Mouse (Mus musculus) kidney, adult 18-20 months (tissue): ENCODE results near the gene Brap.
A peak's percentile ranks its signal among the peaks of the same experiment; 100 is the strongest.
"Not testable (repeated sequence)": the region's sequence is repeated elsewhere in the genome, so short reads cannot be mapped to it uniquely, and the experiment has no call there.

Experiments
- DNase-seq: peaks from one replicate; pipeline ENCODE4 v3.0.0; 2021

The Brap gene

DNA sequence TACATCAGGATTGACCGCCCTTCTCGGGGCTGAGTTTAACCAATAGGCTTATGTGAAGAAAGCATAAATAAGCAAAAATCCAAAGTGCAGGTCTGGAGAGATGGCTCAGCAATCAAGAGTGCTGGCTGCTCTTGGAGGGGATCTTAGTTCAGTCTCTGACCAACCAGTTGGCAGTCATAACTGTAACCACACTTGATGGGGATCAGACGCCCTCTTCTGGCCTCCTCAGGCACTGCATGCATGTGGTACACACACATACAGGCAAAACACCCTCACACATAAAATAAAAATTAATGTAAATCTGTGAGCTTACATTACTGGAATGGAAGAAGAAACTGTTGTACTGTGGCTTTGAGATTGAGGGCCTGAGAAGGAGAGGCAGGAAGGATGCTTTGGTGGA is 10.0 kb downstream of the Brap start:
- peak; percentile 51 for DNase-seq

- no peak for DNase-seq
These were observed 21.9 kb downstream of the Brap start for GRCm38 (mm10) chr5:121682250-121682649.

- DNase-seq, result no peak
These were observed 25.1 kb downstream of the Brap start for GRCm38 (mm10) chr5:121685495-121685894.

DNA sequence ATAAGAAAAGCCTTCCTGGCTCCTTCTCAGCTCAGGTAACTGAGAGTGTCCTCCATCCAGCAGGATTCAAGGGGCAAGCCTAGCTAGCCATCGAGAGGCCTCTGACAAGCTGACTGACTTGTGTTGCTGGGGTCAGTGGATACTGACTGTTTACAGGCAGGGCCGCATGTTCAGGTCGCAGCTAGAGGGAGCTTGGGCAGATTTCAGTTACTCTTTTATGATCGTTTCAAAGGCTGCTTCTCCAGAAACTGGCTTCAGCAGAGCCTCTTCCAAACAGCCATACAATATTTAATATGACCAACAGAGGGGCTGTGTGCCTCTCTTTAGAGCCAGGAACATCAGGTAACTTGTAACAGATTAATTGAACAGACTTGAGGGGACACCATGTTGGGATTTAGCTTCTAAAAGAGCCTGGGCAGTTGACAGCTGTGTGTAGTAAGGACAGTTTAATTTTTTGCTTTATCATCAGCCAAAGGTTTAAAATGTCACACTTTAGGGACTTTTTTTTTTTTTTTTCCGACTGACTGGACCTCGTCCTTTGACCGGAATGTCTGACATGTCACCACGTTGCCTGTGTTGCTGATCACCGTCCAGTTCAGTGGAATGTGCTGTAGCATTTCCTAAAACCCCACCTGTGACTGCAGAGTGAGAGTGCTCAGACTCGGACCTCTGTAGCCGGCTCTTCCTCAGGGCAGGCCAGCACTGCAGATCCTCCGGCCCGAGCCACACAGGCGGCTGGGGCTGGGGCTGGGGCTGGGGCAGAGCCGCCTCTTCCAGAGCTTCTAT is 25.9 kb downstream of the Brap start:
- DNase-seq, result no peak

GRCm38 (mm10) chr5:121690482-121691211 is 30.3 kb downstream of the Brap start:
- DNase-seq, result peak; percentile 76

GRCm38 (mm10) chr5:121691436-121691835 is 31.1 kb downstream of the Brap start:
- DNase-seq, result not testable (repeated sequence)

DNA sequence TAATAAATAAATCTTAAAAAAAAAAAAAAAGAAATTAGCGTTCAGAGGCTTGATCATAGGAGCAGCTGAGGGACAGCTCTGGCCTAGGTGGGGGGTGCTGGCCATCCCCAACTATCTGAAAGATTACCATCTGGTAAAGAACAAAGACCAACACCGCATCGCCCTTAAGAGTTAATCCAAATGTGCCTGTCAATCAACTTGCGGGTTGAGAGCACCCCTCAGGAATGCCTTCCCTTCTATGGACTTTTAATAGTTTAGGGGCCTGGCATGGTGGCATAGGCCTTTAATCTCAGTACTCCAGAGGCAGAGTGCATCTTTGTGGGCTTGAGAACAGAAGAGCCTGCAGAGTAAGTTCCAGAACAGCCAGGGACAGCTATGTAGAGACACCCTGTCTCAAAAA is 32.5 kb downstream of the Brap start:
- no peak for DNase-seq

- no peak for DNase-seq
These were observed 36.4 kb downstream of the Brap start for GRCm38 (mm10) chr5:121696761-121697160.

- DNase-seq, result no peak
These were observed 39.5 kb downstream of the Brap start for GRCm38 (mm10) chr5:121699891-121700290.

DNA sequence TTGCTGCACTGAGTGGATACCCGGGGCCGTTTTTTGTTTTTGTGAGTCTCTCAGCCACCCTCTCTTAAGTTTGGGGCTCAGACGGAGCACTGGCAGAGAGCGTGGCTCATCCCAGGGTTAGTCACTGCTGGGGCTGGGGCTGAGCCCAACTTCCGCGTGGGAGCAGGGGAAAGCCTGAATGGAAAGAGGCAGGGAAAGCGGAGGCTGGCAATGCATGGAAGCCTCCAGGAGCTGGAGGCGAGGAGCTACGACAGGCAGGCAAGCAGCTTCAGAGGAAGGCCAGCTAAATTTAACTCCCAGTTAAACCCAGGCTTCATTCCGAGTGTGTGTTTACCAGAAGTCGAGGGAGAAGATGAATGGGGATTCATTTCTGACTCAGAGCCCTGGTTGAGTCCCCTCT is 40.1 kb downstream of the Brap start:
- DNase-seq, result no peak

GRCm38 (mm10) chr5:121701111-121701769 is 40.9 kb downstream of the Brap start:
- DNase-seq, result no peak

DNA sequence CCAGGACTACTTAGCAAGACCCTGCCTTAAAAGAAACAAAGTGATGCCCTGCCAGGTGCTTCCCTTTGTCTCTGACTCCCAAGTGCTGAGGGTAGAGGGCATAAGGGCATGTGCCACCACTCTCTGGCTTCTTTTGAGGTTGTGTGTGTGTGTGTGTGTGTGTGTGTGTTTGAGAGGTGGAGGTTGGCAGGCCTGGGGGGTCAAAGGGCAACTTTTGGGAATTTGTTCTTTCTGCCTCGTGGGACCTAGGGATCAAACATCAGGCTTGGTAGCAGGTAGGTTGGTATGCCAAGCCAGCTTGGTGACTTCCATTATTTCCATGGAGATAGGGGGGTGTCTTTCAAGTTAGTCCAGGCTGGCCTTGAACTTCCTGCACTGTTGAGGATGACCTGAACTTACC is 43.0 kb downstream of the Brap start:
- DNase-seq, result peak; percentile 42

DNA sequence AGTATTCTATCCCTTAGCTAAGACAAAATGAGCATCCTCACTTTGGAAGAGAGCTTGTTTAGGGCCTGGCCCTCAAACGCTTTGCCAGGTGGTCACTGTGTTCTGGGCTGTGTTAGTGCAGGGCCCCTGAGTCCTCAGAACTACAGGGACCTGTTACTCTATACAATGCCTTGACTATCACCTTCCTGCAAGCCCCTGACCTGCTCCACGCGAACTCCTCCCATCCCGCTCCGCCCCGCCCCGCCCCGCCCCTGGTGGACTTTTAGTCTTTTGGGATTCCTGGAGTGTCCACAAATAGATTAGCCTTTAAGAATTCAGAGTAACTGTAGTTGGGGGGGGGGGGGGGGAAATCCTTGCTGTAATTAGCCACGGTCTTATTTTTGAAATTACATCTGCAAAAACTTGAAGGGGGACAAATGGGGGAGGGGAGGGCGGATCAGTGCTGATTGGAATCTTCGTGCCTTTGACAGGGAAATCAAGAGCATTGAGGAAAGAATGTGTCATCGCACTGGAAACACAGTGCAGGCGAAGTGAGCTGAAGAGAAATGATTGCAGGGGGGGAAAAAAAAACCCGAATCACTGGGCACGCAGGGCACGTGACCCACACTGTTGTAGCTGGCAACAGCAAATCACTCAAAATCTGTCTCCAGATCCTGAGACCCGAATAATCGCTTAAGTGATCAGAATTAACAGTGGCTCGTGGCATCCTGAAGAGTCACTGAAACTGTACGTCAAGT is 44.3 kb downstream of the Brap start:
- DNase-seq, result peak; percentile 45

DNA sequence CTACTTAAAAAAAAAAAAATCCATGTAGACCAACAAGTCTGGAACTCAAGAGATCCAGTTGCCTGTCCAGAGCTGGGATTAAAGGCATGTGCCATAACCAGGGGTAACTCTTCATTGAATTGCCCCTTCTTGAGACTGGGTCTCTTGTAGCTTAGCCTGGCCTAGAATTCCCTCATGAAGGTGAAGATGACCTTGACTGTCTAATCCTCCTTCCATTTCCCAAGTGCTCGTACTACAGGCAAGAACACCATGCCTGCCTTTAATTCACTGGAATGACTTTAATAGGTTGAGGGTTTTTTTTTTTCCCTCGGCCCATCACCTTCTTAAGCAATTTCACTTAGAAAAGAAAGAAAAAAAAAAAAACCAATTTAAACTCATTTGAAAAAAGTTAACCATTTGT is 50.0 kb downstream of the Brap start:
- peak; percentile 34 for DNase-seq

DNA sequence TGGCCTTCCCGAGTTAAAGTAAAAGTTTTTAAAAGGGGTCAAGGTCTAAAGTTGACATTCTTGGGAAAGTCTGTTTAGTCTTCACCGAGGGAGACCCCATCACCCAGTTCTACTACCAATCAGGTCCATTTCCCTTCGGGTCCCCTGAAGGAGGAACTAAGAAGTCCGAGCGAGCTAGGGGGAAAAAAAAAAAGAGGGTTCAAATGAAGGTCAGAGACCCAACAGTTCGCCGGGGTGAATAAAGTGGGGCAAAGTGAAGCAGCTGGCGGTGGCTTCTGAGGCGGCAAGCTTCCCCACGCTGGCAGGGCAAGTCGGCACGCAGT is 50.4 kb downstream of the Brap start:
- DNase-seq, result no peak

- DNase-seq, result peak; percentile 89
These were observed 51.0 kb downstream of the Brap start, which contains the start of gene Atxn2 for GRCm38 (mm10) chr5:121711174-121711927. Atxn2 (plus strand) TSS chr5:121711337.

GRCm38 (mm10) chr5:121711928-121712231 is 51.5 kb downstream of the Brap start:
- no peak for DNase-seq

- peak; percentile 46 for DNase-seq
These were observed 52.0 kb downstream of the Brap start for GRCm38 (mm10) chr5:121712232-121712933.

GRCm38 (mm10) chr5:121712934-121713538 is 52.7 kb downstream of the Brap start:
- peak; percentile 68 for DNase-seq

DNA sequence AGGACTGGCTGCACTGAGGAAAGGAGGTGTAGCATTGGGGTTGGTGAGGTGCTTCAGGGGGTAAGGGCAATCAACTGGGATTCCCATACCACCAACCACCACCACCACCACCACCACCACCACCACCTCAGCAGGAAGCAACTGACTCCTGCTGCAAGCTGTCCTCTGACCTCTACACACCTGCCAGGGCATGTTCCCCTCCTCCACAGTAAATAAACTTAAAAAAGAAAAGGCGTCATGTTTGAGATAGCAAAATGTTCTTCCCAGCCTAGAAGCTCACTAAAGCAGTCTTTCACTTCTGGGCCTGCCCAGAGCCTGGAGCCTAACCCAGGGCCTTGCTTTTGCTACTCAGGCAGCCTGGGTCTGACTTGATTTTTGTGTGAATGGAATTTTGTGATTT is 54.0 kb downstream of the Brap start:
- no peak for DNase-seq

GRCm38 (mm10) chr5:121714928-121715327 is 54.6 kb downstream of the Brap start:
- DNase-seq, result no peak

DNA sequence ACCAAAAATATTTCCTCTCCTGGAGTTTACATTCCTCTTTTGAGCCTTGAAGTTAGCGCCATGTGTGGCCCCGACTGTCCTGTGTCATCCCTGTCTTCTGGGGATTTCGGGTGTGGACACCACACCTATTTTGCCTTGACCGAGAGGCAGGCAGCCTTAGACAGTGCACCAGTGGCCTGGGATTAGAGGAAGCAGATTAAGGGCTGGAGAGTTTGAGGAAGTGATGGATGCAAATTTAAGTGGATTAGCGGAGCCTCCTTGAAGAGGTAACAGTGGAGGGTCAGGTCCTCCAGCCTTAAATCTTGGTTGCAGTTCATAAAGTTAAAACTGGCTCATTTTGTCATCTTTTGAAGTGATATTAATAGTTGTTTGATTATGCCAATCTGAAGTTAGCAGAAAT is 58.1 kb downstream of the Brap start:
- no peak for DNase-seq
